Mouse (Mus musculus) layer of hippocampus, adult 9-11 months (tissue): ENCODE measurements at regions not wholly inside any gene's neighbourhood (a gene's known extent, or its start where the extent isn't known, plus 50 kb on each side); places are given as distances from the start of the nearest gene placed in this dataset.
"Not testable (repeated sequence)": the region's sequence is repeated elsewhere in the genome, so short reads cannot be mapped to it uniquely, and the experiment has no call there.

Source experiments
- DNase-seq: peaks from one replicate; pipeline ENCODE4 v3.0.0; 2022

- no peak for DNase-seq
Observed at GRCm38 (mm10) chrX:130525770-130526169, 776.2 kb downstream of the Diaph2 start.

DNA sequence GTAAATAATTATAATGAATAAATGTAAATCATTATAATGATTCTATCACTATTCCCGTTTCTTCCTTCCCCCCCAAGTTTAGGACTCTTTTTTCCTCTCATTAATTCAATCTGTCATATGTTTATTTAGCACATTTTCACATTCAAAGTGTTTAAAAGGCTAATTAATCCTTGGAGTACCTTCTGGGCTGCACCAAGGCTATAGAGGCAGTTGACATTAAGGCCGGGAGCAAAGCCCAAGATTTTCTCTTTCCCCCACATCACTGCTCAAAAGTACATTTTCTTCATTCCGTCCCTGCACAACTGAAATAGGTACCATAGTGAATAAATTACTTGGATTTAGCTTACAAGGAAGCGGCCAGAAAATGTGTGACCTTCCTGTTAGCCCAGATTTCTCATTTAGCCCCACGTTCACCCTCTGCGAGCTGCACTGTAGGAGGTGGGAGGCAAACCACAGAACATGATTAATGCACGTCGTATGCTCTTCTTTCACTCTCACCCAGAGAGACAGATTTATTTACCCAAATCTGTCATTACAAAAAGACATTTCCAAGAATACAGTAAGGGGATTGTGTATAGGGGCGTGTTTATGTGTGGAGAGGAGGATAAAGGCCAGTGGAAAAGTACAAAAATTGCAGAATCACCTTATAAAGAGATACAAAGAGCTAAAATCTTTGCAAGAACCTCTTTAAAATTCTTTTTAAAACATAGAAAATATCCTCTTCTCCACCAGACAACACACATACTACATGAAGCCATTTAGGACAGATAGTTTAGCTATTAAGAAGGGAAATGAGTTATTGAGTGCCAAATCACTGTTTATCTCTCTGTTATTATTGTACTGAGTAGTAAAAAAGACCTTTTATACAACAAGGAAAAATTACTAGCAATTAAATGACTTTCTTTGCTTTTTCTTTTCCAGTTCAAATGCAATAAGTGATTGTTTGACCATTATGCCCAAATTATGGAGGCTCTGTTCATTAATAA, 783.9 kb downstream of the Diaph2 start:
- DNase-seq: no peak

GRCm38 (mm10) chrX:130538771-130539170, 789.2 kb downstream of the Diaph2 start:
- DNase-seq: not testable (repeated sequence)

DNA sequence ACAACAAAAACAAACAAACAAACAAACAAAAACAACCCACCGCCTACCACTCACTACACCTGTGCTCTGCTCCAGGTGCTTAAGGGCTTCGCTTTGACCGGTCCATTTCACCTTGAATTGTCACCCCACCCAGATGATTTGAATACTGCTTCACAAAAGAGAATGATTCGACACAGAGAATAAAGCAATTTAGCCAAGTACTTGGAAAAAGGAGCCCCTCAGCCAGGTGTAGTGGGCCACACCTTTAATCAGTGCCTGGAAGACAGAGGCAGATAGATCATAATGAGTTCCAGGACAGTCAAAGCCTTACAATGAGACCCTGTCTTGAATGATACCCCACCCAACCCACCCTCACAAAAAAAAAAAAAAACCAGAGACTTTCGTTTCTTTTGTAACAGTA, 798.5 kb downstream of the Diaph2 start:
- DNase-seq: no peak

DNA sequence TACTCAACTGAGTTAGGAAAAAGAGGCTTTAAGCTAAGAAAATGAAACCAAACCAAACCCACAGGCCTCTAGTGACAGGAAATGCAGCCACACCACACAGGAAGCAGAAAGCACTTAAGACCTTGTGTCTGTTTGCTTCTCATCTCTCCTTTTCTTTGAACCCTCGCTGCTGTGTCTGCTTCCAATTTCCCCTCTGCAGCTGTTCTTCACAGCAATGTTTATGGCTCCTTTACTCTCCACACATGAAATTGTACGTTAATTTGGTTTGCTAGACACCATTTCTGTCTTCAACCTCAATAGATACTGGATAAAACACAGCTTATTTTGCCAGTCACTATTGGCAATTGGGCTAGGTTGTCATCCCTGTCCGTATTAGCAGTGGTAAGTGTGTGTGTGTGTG, 799.7 kb downstream of the Diaph2 start:
- DNase-seq: no peak

GRCm38 (mm10) chrX:130549925-130550324, 800.4 kb downstream of the Diaph2 start:
- no peak for DNase-seq

GRCm38 (mm10) chrX:130557251-130557650, 807.7 kb downstream of the Diaph2 start:
- DNase-seq: no peak

GRCm38 (mm10) chrX:130577706-130578105, 828.2 kb downstream of the Diaph2 start:
- DNase-seq: no peak

GRCm38 (mm10) chrX:130596631-130597030, 847.1 kb downstream of the Diaph2 start:
- no peak for DNase-seq

DNA sequence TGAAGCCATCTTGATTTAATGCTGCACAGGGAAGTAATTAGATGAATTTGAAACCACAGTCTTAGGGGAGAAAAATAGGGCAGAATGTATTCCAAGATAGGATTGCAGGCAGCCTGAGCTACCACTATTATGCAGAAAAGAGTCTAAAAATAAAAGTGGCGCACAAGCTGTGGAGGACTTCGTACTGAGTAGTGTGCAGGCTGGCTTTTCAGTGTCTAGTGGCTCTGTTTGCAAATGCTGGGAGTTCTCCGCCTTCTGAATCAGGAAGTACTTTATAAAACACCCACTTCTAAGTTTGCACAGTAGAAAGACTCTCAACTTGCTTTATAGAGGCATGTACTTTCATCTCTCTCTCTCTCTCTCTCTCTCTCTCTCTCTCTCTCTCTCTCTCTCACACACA, 852.4 kb downstream of the Diaph2 start:
- DNase-seq: peak; percentile 23

- DNase-seq: no peak
Observed at GRCm38 (mm10) chrX:130638513-130638912, 889.0 kb downstream of the Diaph2 start.

DNA sequence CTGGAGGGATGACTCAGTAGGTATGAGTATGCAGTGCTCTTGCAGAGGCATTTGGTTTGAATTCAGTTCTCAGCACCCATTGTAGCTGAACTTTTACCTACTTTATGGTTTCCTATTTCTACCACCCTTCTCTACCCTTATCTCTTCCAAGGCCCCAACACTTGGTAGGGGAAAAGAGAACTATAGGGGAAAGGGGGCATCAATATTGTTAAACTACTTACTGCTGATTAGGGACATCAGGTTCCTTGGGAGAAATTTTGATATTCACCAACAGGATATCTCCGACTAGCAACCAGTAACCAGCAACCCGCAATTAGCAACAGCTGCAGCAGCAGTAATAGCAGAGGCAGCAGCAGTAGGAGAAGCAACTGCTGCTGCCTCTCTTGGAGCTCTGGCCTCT, 906.3 kb downstream of the Diaph2 start:
- no peak for DNase-seq

GRCm38 (mm10) chrX:130684381-130684780, 934.8 kb downstream of the Diaph2 start:
- no peak for DNase-seq

- no peak for DNase-seq
Observed at GRCm38 (mm10) chrX:130708929-130709328, 959.4 kb downstream of the Diaph2 start.

DNA sequence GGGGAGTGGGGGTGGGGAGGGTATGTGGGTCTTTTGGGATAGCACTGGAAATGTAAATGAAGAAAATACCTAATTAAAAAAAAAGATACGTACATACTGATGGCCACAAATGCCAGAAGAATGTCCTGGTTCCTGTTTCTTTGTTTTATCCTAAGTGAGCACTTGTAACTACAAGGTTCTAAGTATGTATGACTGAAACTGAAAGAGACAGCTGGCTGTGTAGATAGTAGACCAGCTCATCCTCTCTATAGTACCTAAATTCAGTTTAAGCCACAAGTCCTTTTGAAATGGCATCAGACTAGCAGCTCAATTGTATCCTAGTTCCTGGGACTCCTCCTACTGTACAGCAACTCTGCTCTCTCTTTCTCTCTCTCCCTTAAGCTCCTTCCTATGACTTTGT, 994.6 kb downstream of the Diaph2 start:
- DNase-seq: not testable (repeated sequence)
